Mouse (Mus musculus) 3T3-L1 (cell line): ENCODE results near the gene Mgat4a.

ENCODE experiments used
- DNase-seq: peaks from one replicate; pipeline ENCODE4 v3.0.0-alpha.2; 2015; ENCODE audit warnings: low read depth, low spot score

Mgat4a gene

DNA sequence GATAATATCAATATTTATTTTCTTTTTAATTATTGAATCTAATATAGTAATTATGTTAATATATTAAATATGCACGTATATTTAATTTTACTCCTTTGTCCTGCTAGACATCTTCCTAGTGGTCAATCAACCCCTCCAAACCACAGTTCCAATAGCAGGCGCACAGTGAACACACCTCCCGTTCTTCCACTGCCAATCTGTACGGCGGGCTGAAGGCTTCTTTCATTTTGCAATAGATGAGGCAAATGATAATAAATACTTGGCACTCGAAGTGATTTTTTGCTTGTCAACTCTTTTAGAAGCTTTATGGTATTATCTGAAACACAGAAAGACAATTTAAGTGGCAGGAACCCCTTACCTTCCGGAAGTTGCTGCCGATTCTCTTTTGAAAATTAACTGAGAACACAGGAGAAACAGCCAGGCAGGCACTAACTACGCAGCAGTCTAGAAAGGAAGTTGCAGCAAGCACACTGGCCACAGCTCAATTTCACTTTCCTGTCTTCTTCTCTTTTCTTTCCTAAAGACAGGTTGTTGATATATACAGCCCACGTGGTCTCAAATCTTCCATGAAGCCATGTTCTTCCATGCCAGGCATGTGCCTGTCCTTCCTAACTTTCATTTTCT is 45.0 kb downstream of the Mgat4a start:
- DNase-seq: no peak

DNA sequence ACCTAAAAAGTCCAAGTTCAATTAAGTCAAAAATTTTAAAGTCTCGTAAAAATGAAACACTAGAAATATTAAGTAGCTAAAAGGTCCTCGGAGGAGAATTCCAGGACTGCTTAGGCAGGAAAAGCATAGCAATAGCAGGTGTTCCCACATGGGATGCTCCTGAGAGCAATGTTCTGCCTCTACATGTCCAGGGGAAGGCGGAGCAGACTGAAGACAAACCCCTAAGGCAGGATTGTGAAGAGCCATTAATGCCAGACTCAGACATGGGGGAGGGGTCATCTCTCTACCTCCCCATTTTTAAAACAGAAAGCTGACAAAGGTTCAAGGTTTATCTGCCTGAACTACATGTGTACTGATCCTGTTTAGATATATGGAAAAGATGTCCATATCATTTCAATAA is 45.7 kb downstream of the Mgat4a start:
- no peak for DNase-seq

DNA sequence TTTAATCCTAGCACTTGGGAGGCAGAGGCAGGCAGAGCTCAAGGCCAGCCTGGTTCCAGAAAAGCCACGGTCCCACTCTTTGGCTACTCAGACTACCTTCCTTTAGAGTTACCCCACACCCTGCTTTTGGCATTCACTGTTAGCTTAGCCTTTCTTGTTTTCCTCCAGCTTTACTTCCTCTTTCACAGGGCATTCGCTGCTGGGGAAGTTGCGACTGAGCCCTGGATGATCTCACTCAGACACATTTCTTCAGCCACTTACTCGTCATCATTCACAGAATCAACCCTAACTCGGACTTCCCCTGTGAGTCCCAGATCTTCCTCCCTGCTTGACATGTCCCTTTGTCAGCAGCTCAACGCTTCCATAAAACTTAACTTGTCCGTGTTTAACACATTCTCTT is 49.1 kb downstream of the Mgat4a start:
- DNase-seq: no peak

DNA sequence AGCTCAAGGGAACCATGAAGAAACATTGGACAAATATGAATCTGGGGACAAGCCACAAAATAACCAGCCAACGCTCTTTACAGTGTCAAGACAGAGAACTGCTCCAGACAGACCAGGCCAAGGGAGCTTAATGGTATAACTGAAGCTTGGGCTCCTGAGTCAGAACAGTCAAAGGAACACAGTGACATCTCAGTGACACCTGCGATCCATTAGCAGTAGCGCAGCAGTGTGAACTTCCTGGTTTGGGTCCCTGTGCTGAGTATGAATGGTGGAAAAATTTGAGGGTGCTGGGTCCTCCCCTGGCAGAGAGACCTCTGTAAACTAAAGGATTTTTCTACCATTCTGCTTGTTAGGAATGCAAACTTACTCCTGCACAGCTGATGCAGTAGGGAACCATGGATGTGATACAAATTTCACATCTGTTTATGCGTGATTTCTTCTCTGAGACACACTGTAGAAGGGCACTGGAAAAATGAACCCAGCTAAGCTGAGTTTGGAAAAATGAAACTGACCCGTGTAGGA is 50.1 kb downstream of the Mgat4a start:
- DNase-seq: no peak

DNA sequence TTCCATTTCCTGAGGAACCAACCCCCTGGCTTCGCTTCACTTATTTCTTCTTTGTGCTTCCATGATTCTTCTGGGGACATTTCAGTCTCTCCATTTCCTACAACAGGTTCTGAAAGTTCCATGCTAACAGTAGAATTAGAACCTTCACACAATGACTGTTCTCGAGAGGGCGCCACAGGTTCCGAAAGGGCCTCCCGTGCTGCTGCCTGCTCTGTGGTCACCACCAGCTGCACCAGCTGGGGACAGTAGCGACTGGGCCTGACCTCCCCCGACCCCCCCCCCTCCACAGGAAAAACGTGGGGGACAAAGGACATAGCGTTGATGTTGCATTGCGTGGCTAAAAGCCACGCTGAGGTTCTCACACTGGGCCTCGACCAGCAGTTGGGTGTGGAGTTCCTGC is 52.3 kb downstream of the Mgat4a start:
- no peak for DNase-seq

DNA sequence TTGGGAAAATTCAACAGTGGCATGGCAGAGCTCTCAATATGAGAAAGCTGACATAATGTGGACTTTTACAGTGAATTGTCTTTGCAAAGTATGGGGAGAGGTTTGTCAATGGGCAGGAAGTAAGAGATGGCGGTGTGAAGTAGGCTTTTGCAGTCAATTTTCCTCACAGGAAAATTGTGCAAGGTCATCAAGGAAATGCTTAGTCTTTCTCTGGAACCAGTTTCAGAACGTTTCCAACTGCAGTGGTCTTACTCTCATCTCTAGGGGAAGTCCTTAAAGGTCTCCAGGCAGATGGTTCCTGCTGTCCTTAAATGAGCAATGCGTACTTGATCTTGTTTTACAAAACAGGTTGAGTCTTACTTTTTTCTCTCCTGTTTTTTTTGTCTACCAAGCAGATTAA is 53.8 kb downstream of the Mgat4a start:
- no peak for DNase-seq

DNA sequence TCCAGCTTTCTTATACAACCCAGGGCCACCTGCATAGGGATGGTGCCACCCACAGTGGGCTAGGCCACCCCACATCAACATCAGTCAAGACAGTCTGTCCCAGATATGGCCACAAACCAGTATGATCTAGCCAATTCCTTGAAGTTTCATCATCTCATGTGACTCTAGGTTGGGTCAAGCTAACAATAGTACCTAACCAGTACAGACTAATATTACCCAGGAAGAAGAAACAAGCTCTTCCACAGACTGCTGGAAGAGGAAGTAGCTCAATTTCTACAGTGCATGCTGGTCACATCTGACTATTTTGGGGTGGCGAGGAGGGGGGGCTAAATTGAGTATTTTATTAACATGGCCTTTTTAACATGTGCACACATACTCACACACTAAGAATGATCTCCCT is 54.4 kb downstream of the Mgat4a start:
- no peak for DNase-seq

DNA sequence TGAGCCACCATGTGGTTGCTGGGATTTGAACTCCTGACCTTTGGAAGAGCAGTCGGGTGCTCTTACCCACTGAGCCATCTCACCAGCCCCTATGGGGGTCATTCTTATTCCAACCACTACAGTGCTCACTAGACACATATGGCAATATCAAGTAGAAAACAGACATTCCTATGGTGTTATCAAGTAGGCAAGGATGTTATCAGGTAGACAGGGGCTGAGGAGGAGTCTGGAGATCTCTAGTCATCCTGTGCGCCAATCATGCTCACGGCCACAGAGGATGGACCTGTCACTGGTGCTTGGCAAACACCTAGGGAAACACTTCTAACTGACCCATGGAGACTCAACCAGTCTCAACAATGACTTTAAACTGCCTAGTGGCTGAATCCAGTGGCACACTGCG is 56.2 kb downstream of the Mgat4a start:
- DNase-seq: no peak

DNA sequence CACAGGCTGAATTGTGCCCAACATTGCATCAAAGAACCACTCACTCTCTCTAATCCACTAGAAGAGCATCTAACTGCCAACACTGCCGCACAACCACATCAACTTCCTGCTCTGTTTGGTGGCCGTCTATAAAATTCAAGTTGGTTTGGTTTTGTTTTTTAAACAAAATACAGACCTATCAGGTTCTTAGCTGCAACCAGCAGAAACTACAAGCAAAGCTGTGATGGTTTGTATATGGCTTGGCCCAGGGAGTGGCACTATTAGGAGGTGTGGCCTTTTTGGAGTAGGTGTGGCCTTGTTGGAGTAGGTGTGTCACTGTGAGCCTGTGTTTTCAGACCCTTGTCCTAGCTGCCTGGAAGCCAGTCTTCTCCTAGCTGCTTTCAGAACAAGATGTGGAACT is 59.5 kb downstream of the Mgat4a start:
- DNase-seq: no peak

DNA sequence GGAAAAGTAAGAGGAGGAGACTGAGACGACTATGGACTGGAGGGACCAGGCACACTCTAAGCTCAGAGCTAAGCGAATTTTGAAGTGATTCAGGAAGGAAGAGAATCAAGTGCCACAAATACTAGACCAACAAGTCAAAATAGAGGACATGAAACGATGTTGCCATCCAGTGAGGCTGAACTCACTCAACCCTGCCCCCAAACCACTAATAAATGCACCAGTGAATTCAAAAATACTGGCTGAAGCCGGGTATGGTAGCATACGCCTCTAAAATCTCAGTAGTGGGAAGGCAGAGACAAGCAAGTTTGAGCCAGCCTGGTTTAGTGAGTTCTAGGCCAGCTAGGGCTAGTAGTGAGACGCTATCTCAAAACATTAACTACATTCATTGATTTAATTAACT is 60.1 kb downstream of the Mgat4a start:
- no peak for DNase-seq

DNA sequence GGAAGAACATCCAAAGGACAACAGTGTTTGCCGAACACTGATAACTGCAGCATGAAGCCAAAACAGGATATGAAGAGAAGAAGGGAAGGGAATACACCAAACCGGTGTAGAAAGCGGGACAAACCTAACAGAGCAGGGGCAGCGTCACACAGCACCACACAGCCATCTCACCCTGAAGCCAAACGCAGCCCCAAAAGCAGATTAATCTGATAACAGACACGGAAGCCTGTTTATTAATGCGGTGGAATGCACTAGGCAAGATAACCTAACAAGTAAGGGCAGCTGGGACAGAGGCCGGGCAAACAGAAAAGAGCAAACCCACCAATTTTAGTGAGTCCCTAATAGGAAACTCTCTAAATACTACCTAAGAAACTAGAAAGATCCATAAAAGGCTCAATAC is 61.1 kb downstream of the Mgat4a start:
- DNase-seq: no peak

DNA sequence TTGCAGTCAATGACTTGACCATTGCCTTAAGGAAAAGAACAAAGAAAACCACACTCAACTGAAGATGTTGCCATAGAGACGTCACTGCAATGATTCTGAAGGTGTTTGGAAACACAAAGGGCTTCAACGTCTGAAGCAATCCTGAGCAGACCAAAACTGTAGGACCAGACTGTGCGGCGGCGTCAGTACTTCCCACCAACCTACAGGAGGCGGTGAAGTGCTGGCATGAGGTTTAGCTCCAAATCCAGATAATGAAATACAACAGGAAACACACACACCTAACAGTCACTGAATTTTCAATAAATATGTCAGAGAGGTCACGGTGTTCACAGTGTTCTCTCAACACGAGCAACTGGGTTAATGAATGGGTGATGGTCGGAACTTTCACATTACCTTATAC is 61.7 kb downstream of the Mgat4a start:
- DNase-seq: no peak

DNA sequence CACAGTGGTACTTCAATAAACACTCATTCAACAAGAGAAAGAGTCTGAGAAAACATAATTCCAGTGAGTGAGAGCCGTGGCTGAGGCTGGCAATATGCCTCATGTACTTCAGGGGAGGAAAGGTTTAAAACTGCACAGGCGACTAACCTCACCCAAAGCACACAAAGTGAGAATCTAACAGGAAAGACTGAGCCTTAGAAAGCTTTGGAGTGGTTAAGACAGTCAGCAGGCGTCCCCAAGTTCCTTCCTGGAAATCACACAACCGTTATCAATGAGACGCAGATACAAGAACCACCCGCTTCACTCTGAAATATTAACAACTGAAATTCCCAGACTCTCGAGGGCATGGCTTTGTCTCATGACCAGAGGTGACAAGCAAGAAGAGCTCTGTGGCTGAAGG is 62.4 kb downstream of the Mgat4a start:
- no peak for DNase-seq

DNA sequence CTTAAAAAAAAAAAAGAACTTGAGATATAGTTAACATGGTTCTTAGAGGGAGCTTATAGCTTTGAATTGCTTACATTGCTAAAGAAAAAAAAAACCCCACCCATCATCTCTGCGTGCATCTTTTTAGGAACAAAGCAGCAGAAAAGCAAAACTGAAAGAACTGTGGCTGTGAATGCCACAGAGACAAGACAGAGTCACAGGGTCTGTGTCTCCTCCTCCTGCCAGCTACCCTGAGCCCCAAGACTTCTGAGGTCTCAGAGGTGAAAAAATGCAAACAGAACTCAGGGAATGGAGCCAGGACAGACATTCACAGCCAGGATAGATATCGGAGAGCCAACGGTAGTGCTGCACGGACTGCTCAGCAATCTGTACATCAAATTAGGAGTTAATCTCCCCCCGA is 62.9 kb downstream of the Mgat4a start:
- DNase-seq: no peak

DNA sequence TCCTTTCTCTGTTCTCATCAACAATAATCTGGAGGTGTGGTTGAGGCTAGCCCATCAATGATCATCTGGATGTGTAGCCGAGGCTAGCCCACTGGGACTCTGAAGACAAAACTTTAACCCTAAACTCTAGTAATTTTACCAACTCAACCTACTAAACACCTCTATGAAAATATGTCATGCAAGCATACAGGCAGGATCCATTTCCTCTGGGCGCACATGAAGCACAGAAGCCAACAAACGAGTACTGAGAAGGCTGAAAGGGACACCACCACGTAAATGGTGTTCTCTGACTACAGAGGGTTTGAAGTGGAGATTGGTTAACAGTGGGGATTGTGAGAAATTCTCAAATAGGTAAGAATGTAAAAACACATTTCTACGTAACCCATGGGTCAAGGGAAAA is 63.6 kb downstream of the Mgat4a start:
- DNase-seq: no peak

DNA sequence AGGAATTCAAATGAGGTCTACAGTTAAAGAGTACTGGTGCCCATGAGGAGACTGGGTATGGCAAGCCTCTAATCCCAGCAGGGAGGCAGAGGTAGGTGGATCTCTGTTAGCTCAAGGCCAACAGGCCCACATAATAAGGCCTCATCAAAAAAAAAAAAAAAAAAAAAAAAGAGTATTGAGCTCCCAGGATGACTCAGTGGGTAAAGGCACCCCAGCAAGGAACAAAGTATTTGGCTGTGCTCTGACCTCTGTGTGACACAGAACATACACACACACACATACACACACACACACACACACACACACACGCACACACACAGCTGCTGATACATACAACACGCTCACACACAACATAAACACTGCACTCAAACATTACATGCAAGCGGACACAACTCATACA is 65.5 kb downstream of the Mgat4a start:
- no peak for DNase-seq

DNA sequence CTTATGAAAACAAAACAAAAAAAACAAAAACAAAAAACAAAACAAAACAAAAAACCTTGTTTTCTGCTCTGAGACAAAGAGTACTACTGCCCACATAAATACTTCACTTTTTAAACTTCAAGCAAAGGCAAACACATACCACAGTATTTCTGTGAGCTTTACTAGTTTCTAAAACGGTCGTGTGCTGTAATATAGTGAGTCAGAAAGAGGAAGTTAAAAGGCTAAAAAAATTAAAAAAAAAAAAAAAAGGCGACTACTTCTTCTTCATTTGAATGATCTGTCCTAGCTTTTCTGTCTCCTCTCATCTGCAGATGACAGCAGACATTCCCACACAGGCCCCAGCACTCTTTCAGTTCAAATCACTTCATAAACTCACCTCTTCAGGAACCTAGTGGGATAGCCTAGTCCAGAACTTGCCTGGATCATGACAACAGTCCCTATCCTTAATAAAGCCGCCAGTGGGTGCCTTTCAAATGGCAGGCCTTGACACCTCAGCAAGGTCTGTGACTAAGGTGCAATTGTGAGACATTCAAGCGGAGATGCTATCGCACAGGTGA is 66.1 kb downstream of the Mgat4a start:
- no peak for DNase-seq

DNA sequence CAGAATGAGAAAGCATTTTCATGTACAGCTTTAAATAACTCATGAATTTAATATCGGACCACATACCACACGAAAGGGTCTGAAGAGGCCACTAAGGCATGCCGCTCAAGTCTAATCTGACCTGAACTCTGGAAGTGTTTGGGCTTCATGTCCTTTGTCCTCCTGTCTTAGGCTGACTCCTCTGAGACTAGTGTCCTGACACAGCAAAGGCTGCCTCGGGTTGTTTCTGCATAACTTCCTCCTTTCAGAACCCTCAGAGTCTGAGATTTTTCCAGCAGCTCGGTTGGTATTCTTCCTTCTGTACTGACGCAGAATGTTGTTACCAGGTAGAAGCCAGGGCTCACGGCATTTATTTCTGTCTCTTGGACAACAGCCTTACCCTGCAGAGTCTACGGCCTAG is 66.8 kb downstream of the Mgat4a start:
- DNase-seq: no peak

DNA sequence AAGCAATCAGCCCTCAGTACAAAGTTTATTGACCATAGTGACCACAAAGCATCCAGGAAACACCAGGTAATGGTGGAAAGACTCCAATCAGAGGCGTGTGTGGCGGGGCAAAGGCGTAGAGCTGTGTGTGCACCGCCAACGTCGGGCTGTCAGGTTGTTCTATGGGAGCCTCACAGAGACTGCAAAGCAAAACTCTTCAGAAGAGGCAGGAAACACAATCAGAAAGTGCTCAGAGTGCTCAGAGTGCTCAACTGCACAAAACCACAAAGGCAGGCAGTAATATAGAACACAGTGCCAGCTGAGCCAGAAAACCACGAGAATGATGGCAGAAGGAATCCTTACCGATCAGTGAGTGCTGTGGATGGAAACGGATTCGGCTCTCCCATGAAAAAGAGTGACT is 67.6 kb downstream of the Mgat4a start:
- no peak for DNase-seq

DNA sequence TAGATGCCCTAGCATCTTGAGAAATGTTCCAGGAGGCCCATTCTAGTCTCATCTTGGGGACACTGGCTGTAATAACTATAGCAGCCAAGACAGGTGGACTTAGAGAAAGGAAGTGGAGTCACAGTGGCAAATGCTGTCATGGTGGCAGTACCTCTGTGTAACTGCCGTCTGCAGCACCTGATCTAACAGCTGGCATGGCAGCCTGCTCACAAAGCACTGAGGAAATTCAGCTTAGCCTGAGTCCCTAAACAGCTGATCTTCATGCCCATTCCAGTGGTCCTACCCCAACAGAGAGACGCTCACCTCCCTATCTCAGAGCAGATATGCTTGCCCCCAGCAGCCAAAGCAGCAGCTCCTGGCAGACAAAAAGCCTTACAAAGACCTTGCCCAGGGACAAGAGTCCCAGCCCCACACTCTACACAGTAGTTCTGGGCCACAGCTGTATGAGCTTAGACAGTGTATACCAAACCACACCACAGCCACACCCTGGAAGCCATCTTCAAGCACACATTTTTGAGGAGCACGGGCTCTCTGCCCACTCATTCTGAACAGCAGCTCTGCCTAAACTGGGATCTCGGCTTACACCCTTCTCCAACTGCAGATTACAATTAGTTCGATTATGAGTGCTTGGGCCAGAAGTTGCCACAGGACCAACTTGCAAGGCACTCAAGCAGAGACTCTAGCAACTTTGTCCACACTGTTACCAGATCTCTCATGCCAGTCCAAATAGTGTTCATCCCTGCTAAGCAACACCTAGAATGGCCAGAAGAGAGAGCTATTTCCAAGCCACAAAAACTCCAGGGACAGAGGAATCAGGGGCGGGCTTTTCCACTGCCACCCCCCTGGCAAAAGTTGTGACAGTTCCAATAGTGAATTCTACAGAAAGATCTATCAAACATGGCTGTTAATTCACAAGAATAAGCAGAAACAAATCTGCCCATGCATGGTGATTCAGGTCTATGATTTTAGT is 69.4 kb downstream of the Mgat4a start:
- no peak for DNase-seq

DNA sequence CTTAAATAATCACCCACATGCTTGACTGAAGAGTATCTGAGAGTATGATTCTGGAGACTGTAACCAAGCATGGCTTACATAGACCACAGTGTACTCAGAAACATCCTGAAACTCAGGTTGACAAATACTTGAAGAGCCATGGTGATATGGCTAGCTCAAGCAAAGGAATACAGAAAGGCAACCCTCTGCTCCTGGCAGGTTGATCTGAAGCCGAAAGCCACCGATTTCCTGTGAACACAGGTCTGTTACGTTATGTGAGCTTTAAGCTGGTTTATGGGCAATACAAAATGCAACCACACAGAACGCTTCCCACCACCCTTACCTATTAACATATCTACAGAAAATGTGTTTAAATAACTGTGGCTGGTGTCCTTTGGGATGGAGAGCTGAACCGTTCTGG is 71.8 kb downstream of the Mgat4a start:
- DNase-seq: no peak

DNA sequence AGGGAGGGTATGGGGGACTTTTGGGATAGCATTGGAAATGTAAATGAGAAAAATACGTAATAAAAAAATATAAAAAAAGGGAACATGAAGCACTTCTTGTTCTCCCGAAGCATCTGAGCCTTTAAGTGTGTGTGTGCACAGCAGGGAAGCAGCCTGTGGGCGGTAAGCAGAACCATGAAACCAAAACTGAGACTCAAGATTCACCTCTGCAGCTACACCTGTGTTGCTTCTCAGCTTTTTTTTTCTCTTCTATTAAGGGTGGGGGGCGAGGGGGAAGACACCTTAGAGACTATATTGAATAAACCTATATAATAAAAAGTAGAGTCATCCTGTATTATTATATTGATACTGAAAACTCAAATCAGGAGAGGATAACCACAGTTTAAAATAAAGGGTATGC is 73.0 kb downstream of the Mgat4a start:
- DNase-seq: no peak
